Mouse (Mus musculus): ENCODE data around the gene Txn2.
"Not testable (repeated sequence)": the region's sequence is repeated elsewhere in the genome, so short reads cannot be mapped to it uniquely, and the experiment has no call there.

Txn2 gene

DNA sequence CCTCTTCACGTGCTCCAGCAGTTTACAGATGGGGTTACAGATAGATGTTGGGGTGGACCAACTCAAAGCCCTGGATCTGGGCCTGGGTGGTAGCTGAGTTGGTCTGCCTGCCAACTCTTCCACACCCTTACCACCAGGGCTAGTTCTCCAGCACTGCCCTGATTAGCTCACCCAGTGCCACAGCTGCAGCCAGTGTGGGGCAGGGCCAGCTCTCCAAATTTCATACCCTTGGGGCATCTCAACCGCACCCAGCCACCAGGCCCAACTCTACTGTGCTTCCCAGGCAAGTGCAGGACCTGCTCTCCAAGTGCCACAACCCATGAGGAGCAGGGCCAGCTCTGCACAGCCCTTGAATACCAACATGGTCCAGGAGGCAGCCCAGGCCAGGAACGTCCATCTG, 49.0 kb downstream of the Txn2 start:
- DNase-seq (ENCODE audit: low read depth, low spot score): no peak

DNA sequence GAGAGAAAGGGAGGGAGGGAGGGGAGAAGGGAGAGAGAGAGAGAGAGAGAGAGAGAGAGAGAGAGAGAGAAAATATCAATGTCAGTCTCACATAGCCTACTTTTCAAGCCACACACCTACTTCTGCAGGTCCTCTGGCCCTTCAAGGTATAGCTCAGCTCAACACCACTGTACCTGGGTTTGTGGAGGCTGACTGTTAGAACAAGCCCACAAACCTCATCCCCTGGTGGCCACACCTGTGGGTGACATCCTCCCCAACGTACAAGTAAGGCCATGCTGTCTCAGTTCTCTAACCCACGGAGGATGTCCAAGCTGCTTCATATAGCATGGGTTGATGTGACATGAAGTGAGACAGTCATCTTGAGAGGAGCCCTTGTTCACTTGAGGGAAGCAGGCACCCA, 51.6 kb downstream of the Txn2 start:
- DNase-seq (ENCODE audit: low read depth, low spot score): no peak

DNA sequence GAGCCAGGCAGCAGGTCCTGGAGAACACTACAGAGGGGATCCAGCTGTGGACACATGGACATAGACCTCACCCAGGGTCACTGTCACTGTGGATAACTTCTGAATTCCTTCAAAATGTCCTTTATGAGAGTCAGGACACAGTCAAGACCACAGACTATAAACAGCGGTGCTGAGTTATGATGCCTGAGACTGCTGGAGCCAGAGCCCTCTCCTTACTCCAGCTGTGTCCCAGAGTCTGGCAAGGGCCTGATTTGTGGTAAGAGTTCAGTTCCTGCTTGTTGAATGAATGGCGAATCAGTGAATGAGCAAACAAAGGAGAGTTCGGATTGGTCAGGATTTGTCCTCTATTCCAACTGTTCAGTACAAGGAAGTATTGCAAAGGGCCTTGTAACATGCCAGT, 52.1 kb downstream of the Txn2 start:
- no peak for DNase-seq (ENCODE audit: low read depth, low spot score)

DNA sequence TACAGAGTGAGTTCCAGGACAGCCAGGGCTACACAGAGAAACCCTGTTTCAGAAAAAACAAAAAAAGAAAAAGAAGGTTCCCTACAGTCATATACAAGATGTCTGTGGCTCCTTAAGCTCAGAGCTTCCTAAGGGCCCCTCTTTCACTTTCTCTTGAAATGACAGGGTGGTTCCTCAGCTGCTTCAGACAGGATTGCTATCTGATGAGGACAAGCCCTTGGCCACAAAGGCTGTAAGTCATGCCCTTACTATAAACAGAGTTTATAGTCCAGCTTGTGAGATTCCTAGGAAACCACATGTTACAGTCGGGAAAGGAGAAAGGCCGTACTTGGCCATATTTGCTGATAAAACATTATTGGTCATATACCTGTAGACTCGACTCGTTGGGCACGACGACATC, 52.9 kb downstream of the Txn2 start:
- no peak for DNase-seq (ENCODE audit: low read depth, low spot score)

DNA sequence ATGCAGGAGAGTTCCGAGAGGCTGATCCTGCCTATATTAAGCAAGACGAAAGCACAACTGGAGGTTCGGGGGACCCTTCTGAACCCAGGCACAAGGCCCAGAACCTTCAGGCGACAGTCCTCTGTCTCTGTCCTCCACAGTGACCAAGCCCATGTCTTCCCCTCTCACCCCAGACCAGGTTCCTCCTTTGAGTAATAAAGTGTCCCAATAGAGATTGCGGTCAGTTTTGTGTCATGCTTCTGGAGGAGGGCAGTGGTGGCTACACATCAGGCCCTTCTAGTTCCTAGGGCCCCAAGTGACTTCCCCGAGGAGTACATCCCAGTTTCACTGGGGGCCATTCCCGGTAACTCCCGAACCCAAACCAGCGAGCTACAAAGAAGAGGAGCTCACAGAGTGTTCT, 54.0 kb downstream of the Txn2 start:
- DNase-seq (ENCODE audit: low read depth, low spot score): no peak

DNA sequence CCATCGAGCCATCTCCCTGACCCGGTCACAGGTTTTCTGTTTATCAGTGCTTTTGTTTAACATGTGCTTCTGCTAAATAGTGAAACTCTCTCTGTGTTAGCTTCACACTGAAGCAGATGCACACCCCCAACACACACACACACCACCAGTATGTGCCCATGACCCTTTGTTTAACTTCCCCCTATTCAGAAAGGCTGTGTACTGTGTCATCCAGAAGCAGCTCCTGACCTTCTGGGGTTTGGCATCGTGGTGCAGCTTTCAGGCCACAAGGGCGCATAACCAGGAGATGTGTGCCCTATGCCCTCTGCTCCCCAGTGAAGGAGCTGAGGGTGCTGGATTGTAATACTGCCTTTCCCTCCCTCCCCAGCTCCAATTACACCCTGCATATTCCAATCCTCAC, 54.5 kb downstream of the Txn2 start:
- no peak for DNase-seq (ENCODE audit: low read depth, low spot score)

DNA sequence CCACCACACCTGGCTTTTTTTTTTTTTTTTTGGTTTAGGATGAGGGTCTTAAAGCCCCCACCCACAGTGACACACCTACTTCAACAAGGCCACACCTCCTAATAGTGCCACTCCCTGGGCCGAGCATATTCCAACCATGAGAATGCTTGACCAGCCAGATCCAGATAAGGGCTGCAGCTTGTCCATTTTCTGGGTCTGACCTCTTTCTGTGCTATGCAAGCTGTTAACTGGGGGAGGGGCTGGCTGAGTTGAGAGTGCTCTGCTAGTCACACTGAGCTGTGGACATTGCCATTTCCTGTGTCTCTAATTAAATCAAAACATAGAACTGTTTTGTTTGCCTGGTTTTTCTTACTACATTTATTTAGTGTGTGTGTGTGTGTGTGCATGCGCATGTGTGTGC, 55.2 kb downstream of the Txn2 start:
- DNase-seq (ENCODE audit: low read depth, low spot score): no peak

DNA sequence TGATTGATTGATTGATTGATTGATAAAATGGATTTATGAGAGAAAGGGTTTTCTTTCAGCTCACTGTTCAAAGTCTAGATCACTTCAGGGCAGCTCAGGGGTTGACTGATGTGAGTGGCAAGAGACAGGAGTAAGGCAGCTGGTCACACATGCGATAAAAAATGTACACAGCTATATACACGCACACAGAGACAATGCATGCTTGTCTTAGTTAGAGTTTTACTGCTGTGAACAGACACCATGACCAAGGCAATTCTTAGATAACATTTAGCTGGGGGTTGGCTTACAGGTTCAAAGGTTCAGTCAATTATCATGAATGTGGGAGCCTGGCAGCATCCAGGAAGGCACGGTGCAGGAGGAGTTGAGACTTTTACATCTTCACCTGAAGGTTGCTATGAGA, 55.8 kb downstream of the Txn2 start:
- no peak for DNase-seq (ENCODE audit: low read depth, low spot score)

DNA sequence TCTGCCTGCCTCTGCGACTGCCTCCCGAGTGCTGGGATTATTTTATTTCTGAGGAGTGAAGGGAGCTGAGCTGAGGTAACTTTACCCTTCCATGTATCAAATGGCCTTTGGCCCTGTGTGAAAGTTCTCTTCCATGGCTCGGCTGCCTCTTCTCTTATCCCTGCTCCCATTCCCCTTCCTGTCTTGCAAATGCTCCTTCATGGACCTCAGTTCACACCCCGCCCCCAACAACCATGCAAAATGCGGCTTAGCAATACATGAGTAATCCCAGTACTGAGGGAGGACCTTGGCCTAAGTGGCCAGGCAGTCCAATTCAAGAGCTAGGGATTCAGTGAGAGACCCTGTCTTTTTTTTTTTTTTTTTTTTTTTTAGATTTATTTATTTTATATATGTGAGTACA, 60.5 kb downstream of the Txn2 start:
- DNase-seq (ENCODE audit: low read depth, low spot score): no peak

DNA sequence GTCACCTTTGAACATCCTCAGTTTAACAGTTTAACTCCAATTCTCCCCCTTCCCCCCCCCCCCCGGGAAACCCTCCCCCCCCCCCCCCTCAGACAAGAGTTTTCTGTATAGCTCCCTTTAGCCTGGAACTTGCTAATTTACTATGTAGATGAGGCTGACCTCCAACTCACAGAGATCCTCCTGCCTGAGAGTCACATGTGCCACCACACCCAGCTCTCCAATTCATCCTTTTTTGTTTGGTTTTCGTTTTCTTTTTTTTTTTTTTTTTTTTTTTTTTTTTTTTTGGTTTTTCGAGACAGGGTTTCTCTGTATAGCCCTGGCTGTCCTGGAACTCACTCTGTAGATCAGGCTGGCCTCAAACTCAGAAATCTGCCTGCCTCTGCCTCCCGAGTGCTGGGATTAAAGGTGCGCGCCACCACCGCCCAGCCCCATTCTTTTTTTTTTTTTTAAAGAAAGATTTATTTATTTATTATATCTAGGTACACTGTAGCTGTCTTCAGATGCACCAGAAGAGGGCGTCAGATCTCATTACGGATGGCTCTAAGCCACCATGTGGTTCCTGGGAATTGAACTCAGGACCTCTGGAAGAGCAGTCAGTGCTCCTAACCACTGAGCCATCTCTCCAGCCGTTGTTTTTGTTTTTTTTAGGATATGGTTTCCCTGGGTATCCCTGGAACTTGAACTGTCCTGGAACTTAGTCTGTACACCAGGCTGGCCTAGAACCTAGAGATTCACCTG, 61.4 kb downstream of the Txn2 start:
- not testable (repeated sequence) for DNase-seq (ENCODE audit: low read depth, low spot score)

DNA sequence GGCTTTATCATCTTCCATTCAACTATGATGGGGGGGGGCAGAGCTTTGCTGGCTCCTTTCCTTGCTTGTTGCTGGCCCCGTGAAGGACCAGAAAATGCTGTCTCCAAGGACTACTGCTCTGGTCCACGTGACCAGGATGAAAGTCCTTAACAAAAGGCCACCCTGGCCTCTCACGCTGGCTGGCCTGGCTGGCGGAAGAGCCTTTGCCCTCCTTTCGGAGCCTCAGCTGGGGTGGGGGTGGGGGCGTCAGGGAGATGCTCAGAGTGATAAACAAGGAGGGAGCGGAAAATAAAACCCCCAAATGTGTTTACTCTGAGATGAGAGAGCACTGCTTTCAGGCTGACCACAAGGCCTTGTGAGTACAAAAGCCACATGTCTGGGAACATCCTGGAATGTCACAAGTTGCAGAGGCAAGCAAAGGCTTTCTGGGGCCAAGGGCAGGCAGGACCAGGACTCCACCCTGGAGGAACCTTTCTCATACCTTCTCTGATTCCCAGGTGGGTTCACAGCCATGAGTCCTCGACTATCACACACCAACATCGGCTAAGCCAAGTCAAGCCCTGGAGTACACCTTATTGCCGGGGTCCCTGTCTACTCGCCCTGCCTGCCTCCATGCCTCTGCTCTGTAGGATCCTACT, 62.1 kb downstream of the Txn2 start:
- no peak for DNase-seq (ENCODE audit: low read depth, low spot score)
